Mouse (Mus musculus) spleen, postnatal 14 days (tissue): ENCODE data around the gene Vmn1r93.
"Not testable (repeated sequence)": the region's sequence is repeated elsewhere in the genome, so short reads cannot be mapped to it uniquely, and the experiment has no call there.

Experiments
- DNase-seq, 2 experiments: peaks; one replicate each; pipeline ENCODE4 v3.0.0; 2021 to 2022; ENCODE audit warnings: low spot score in 2 of 2

Gene Vmn1r93

GRCm38 (mm10) chr7:20138988-20139387 lies at the start of gene Vmn1r93:
Gene Vmn1r93, minus strand, starts transcription at chr7:20139088.
- not testable (repeated sequence) for DNase-seq

- not testable (repeated sequence) for DNase-seq
These were observed 29.4 kb upstream of the Vmn1r93 start, which contains the start of gene Vmn1r94 for GRCm38 (mm10) chr7:20168277-20168676. Gene Vmn1r94, minus strand, starts transcription at chr7:20168377.

- not testable (repeated sequence) for DNase-seq
These were observed 16.4 kb downstream of the Vmn1r93 start, which contains the start of gene Gm16442 for GRCm38 (mm10) chr7:20122479-20122878. Gene Gm16442, minus strand, starts transcription at chr7:20122579.

GRCm38 (mm10) chr7:20099380-20099779 lies 39.5 kb downstream of the Vmn1r93 start, which contains the start of gene Vmn1r91:
Gene Vmn1r91, plus strand, starts transcription at chr7:20099680.
- DNase-seq, result not testable (repeated sequence)
